Mouse (Mus musculus) cortical plate, adult 2 months (tissue): ENCODE data around the gene Rassf2. TPM values are rescaled to one million over a fixed set of nuclear protein-coding genes. Genes with fewer than 3 reads are reported as not detected.

Experiments used
- H3K27ac ChIP-seq: fragments of 200-500 bp; 2 replicates; pipeline ENCODE4 v1.5.1; 2012; ENCODE audit warnings: low read length, control low read depth, inconsistent platforms; ENCODE audit not compliant: insufficient read depth
- H3K4me1 ChIP-seq: fragments of 200-500 bp; 2 replicates; pipeline ENCODE4 v1.6.1; 2011; ENCODE audit warnings: low read length; ENCODE audit not compliant: control insufficient read depth, insufficient read depth
- H3K4me3 ChIP-seq: fragments of 200-500 bp; 2 replicates; pipeline ENCODE4 v1.5.1; 2011; ENCODE audit warnings: mild to moderate bottlenecking, low read length, control low read depth; ENCODE audit not compliant: insufficient read depth
- CTCF ChIP-seq: fragments of 200-500 bp; IDR thresholded peaks from 2 replicates; pipeline ENCODE4 v1.5.1; 2011; ENCODE audit warnings: mild to moderate bottlenecking, control low read depth, low read length; ENCODE audit not compliant: insufficient read depth; ENCODE audit errors: extremely low read depth
- POLR2A ChIP-seq: fragments of 200-500 bp; IDR thresholded peaks from 2 replicates; pipeline ENCODE4 v1.6.1; 2011; ENCODE audit warnings: mild to moderate bottlenecking, low read length, control low read depth; ENCODE audit not compliant: insufficient read depth; ENCODE audit errors: extremely low read depth
- polyA plus RNA-seq: library from polyadenylated mRNA; depleted of rRNA; stranded (reverse); fragments of >200 nt; gene quantifications from 2 replicates; pipeline ENCODE4 v1.2.3, GENCODE M21; 2012

The Rassf2 gene
- polyA plus RNA-seq, 1 experiment, result 35.9 TPM

GRCm38 (mm10) chr2:131952456-131952855 lies 77.6 kb downstream of the Rassf2 start:
- TF ChIP-seq POLR2A (no peak), CTCF (no peak)
- Histone ChIP-seq H3K4me3 (no peak overlapping the region), H3K4me1 (no peaks in the 10 kb centered on the region), H3K27ac (no peak overlapping the region)

- Histone ChIP-seq H3K4me1 (no peaks in the 10 kb centered on the region), H3K4me3 (no peak within 1 kb of the TSS), H3K27ac (no peak within 1 kb of the TSS)
- TF ChIP-seq POLR2A (no peak), CTCF (no peak)
Observed at GRCm38 (mm10) chr2:131950598-131951095, 79.4 kb downstream of the Rassf2 start, which contains the start of gene Prnd. Gene Prnd, plus strand, starts transcription at chr2:131950861.

- H3K4me3 ChIP-seq, result no peak overlapping the region
- H3K27ac ChIP-seq, result no peak overlapping the region
- peak; percentile 75 for TF ChIP-seq CTCF
- no peak for TF ChIP-seq POLR2A
Observed at GRCm38 (mm10) chr2:131949767-131950597, 80.1 kb downstream of the Rassf2 start.

GRCm38 (mm10) chr2:131948916-131949639 lies 81.0 kb downstream of the Rassf2 start:
- H3K4me3 ChIP-seq, result no peak overlapping the region
- H3K27ac ChIP-seq, result no peak overlapping the region
- no peak for TF ChIP-seq CTCF
- TF ChIP-seq POLR2A, result no peak

More at GRCm38 (mm10) chr2:131949767-131950597, 80.1 kb downstream of the Rassf2 start:
- H3K4me1 ChIP-seq, result no peaks in the 10 kb centered on the region

GRCm38 (mm10) chr2:131948156-131948555 lies 81.9 kb downstream of the Rassf2 start:
- Histone ChIP-seq H3K4me3 (no peak overlapping the region), H3K27ac (no peak overlapping the region), H3K4me1 (no peaks in the 10 kb centered on the region)
- TF ChIP-seq POLR2A (no peak), CTCF (no peak)

More at GRCm38 (mm10) chr2:131948916-131949639, 81.0 kb downstream of the Rassf2 start:
- H3K4me1 ChIP-seq, result no peaks in the 10 kb centered on the region

GRCm38 (mm10) chr2:131946351-131946750 lies 83.7 kb downstream of the Rassf2 start:
- Histone ChIP-seq H3K4me1 (no peaks in the 10 kb centered on the region), H3K4me3 (no peak overlapping the region), H3K27ac (no peak overlapping the region)
- no peak for TF ChIP-seq CTCF
- no peak for TF ChIP-seq POLR2A

- no peak overlapping the region for H3K27ac ChIP-seq
- H3K4me3 ChIP-seq, result no peak overlapping the region
- H3K4me1 ChIP-seq, result no peaks in the 10 kb centered on the region
- TF ChIP-seq POLR2A, result no peak
Observed at GRCm38 (mm10) chr2:131945765-131946164, 84.3 kb downstream of the Rassf2 start.

- Histone ChIP-seq H3K4me3 (no peak overlapping the region), H3K27ac (no peak overlapping the region), H3K4me1 (no peaks in the 10 kb centered on the region)
- no peak for TF ChIP-seq CTCF
- TF ChIP-seq POLR2A, result no peak
Observed at GRCm38 (mm10) chr2:131945225-131945624, 84.8 kb downstream of the Rassf2 start.

GRCm38 (mm10) chr2:131944370-131944769 lies 85.7 kb downstream of the Rassf2 start:
- TF ChIP-seq CTCF, result no peak
- TF ChIP-seq POLR2A, result no peak
- H3K4me3 ChIP-seq, result no peak overlapping the region

More at GRCm38 (mm10) chr2:131944370-131944769, 85.7 kb downstream of the Rassf2 start:
- Histone ChIP-seq H3K4me1 (no peaks in the 10 kb centered on the region), H3K27ac (no peak overlapping the region)
